Mouse (Mus musculus) midbrain, embryonic 11.5 days (tissue): ENCODE measurements around the gene Ptbp1. TPM values are rescaled to one million over a fixed set of nuclear protein-coding genes. Genes with fewer than 3 reads are reported as not detected.

Source experiments
- ATAC-seq: fragments of 200-750 bp; cut with Nextera tagmentation; 2 replicates; pipeline ENCODE4 v1.8.0; 2017; ENCODE audit warnings: moderate TSS enrichment, moderate library complexity; ENCODE audit not compliant: low FRiP score
- DNase-seq: peaks from one replicate; pipeline ENCODE4 v3.0.0; 2015; ENCODE audit warnings: low spot score; ENCODE audit errors: missing footprints
- H3K27ac ChIP-seq: fragments of 300-500 bp; sonication (generic); 2 replicates; pipeline ENCODE4 v1.5.1; 2014; ENCODE audit warnings: low read depth, low read length
- H3K27me3 ChIP-seq: fragments of 300-500 bp; sonication (generic); 2 replicates; pipeline ENCODE4 v1.6.1; 2014; ENCODE audit warnings: mild to moderate bottlenecking, low read length, moderate library complexity, mixed read lengths; ENCODE audit not compliant: control insufficient read depth, insufficient read depth
- H3K36me3 ChIP-seq: fragments of 300-500 bp; sonication (generic); 2 replicates; pipeline ENCODE4 v1.6.1; 2014; ENCODE audit warnings: mild to moderate bottlenecking, low read length, moderate library complexity, mixed read lengths; ENCODE audit not compliant: control insufficient read depth, insufficient read depth
- H3K4me1 ChIP-seq: fragments of 300-500 bp; sonication (generic); 2 replicates; pipeline ENCODE4 v1.6.1; 2014; ENCODE audit warnings: low read length; ENCODE audit not compliant: control insufficient read depth, insufficient read depth
- H3K4me2 ChIP-seq: fragments of 300-500 bp; sonication (generic); 2 replicates; pipeline ENCODE4 v1.6.1; 2014; ENCODE audit warnings: mild to moderate bottlenecking, moderate library complexity
- H3K4me3 ChIP-seq: fragments of 300-500 bp; sonication (generic); 2 replicates; pipeline ENCODE4 v1.5.1; 2014; ENCODE audit warnings: low read depth, low read length
- H3K9ac ChIP-seq: fragments of 300-500 bp; sonication (generic); 2 replicates; pipeline ENCODE4 v1.6.1; 2014; ENCODE audit warnings: low read length
- H3K9me3 ChIP-seq: fragments of 300-500 bp; sonication (generic); 2 replicates; pipeline ENCODE4 v1.6.1; 2016; ENCODE audit warnings: low read length; ENCODE audit not compliant: control insufficient read depth
- WGBS: fragments of 180-500 bp; shearing (Covaris S2); extraction: QIAGEN DNeasy Blood & Tissue Kit; methylation state at CpG from one replicate; pipeline ENCODE4 v1.1.7; 2014; 5-methylcytosine and 5-hydroxymethylcytosine counted together
- polyA plus RNA-seq: library from polyadenylated mRNA; unstranded; fragments of >200 nt; fragmentation: Nextera tagmentation; extraction: Ambion mirVana; gene quantifications from 2 replicates; pipeline ENCODE4 v1.2.1, GENCODE M21; 2014

The Ptbp1 gene
- polyA plus RNA-seq, 1 experiment from 2014 or later: 176 TPM

GRCm38 (mm10) chr10:79859116-79859515 is 4.9 kb downstream of the Ptbp1 start:
- Histone ChIP-seq H3K4me1 (peaks cover 25% of the 10 kb centered on the region), H3K9ac (no peak overlapping the region), H3K9me3 (no peaks in the 10 kb centered on the region), H3K27me3 (no peaks in the 10 kb centered on the region), H3K36me3 (peaks cover 46% of the 10 kb centered on the region), H3K27ac (no peak overlapping the region), H3K4me2 (no peak overlapping the region), H3K4me3 (no peak overlapping the region)
- WGBS: 92% methylated on average over 11 of the region's 11 CpGs
- DNase-seq: no peak
- no peak for ATAC-seq

GRCm38 (mm10) chr10:79860079-79860911 is 6.1 kb downstream of the Ptbp1 start:
- Histone ChIP-seq H3K4me1 (peaks cover 25% of the 10 kb centered on the region), H3K36me3 (peaks cover 48% of the 10 kb centered on the region), H3K9me3 (no peaks in the 10 kb centered on the region), H3K4me2 (no peak overlapping the region), H3K27ac (no peak overlapping the region), H3K27me3 (no peaks in the 10 kb centered on the region), H3K4me3 (no peak overlapping the region), H3K9ac (no peak overlapping the region)
- DNase-seq (no peak), ATAC-seq (no peak)
- WGBS: 93% methylated on average over 26 of the region's 26 CpGs

GRCm38 (mm10) chr10:79861230-79862048 is 7.2 kb downstream of the Ptbp1 start:
- DNase-seq: no peak
- Histone ChIP-seq H3K36me3 (peaks cover 55% of the 10 kb centered on the region), H3K9me3 (no peaks in the 10 kb centered on the region), H3K9ac (no peak overlapping the region), H3K4me3 (no peak overlapping the region), H3K27me3 (no peaks in the 10 kb centered on the region), H3K27ac (no peak overlapping the region), H3K4me2 (no peak overlapping the region), H3K4me1 (peaks cover 20% of the 10 kb centered on the region)
- ATAC-seq: no peak
- WGBS: 85% methylated on average over 25 of the region's 25 CpGs

- DNase-seq: no peak
- H3K9me3 ChIP-seq: no peaks in the 10 kb centered on the region
- no peak for ATAC-seq
- peaks cover 12% of the 10 kb centered on the region for H3K4me1 ChIP-seq
- WGBS: 89% methylated on average over 23 of the region's 23 CpGs
- no peak overlapping the region for H3K4me2 ChIP-seq
- peaks cover 57% of the 10 kb centered on the region for H3K36me3 ChIP-seq
- H3K27ac ChIP-seq: no peak overlapping the region
- no peak overlapping the region for H3K4me3 ChIP-seq
- no peak overlapping the region for H3K9ac ChIP-seq
- H3K27me3 ChIP-seq: no peaks in the 10 kb centered on the region
These were observed 8.0 kb downstream of the Ptbp1 start for GRCm38 (mm10) chr10:79862049-79862788.

GRCm38 (mm10) chr10:79862925-79863324 is 8.7 kb downstream of the Ptbp1 start:
- Histone ChIP-seq H3K4me1 (peaks cover 5% of the 10 kb centered on the region), H3K9ac (no peak overlapping the region), H3K27ac (no peak overlapping the region), H3K4me3 (no peak overlapping the region), H3K36me3 (peaks cover 53% of the 10 kb centered on the region), H3K9me3 (no peaks in the 10 kb centered on the region), H3K27me3 (no peaks in the 10 kb centered on the region), H3K4me2 (no peak overlapping the region)
- DNase-seq: no peak
- no peak for ATAC-seq
- 83% methylated on average over 10 of the region's 10 CpGs for WGBS

- H3K9ac ChIP-seq: no peak overlapping the region
- no peak overlapping the region for H3K4me3 ChIP-seq
- H3K27ac ChIP-seq: no peak overlapping the region
- H3K4me2 ChIP-seq: no peak overlapping the region
- no peaks in the 10 kb centered on the region for H3K9me3 ChIP-seq
- peaks cover 3% of the 10 kb centered on the region; the same call in 1 of the 2 replicates for H3K4me1 ChIP-seq
- no peaks in the 10 kb centered on the region for H3K27me3 ChIP-seq
- peaks cover 55% of the 10 kb centered on the region for H3K36me3 ChIP-seq
- DNase-seq (peak; percentile 89), ATAC-seq (peak; percentile 28)
- 63% methylated on average over 10 of the region's 10 CpGs for WGBS
These were observed 10.3 kb downstream of the Ptbp1 start for GRCm38 (mm10) chr10:79864351-79865188.

- WGBS: 65% methylated on average over 12 of the region's 12 CpGs
- Histone ChIP-seq H3K4me2 (no peak overlapping the region), H3K4me1 (peaks cover 3% of the 10 kb centered on the region; the same call in 1 of the 2 replicates), H3K9ac (no peak overlapping the region), H3K27ac (no peak overlapping the region), H3K36me3 (peaks cover 49% of the 10 kb centered on the region), H3K9me3 (no peaks in the 10 kb centered on the region), H3K27me3 (no peaks in the 10 kb centered on the region), H3K4me3 (no peak overlapping the region)
- DNase-seq (peak; percentile 89), ATAC-seq (peak; percentile 38)
These were observed 11.0 kb downstream of the Ptbp1 start for GRCm38 (mm10) chr10:79865189-79865601.

- Histone ChIP-seq H3K36me3 (peaks cover 43% of the 10 kb centered on the region), H3K4me1 (peaks cover 3% of the 10 kb centered on the region; the same call in 1 of the 2 replicates), H3K9ac (no peak overlapping the region), H3K9me3 (no peaks in the 10 kb centered on the region), H3K27me3 (no peaks in the 10 kb centered on the region), H3K27ac (0 out of 2 replicates have a peak overlapping the region, but pooled peaks have one; percentile 20), H3K4me2 (no peak overlapping the region), H3K4me3 (no peak overlapping the region)
- 76% methylated on average over 19 of the region's 19 CpGs for WGBS
- ATAC-seq (peak; percentile 24; the same call in 1 of the 2 replicates), DNase-seq (no peak)
These were observed 11.6 kb downstream of the Ptbp1 start for GRCm38 (mm10) chr10:79865801-79866295.
